Mouse (Mus musculus) induced T-regulatory cell, adult 2 months (primary cell): ENCODE results near the gene Mettl8.

Experiments used
- DNase-seq: peaks from one replicate; pipeline ENCODE4 v3.0.0-alpha.2; 2012; ENCODE audit warnings: low read depth

The Mettl8 gene

GRCm38 (mm10) chr2:70989201-70990191, 65.9 kb downstream of the Mettl8 start:
- DNase-seq: no peak

- DNase-seq: no peak
Measured at GRCm38 (mm10) chr2:70978271-70978670, 77.1 kb downstream of the Mettl8 start.

GRCm38 (mm10) chr2:70974769-70975168, 80.6 kb downstream of the Mettl8 start:
- no peak for DNase-seq

- DNase-seq: no peak
Measured at GRCm38 (mm10) chr2:70972795-70973518, 82.4 kb downstream of the Mettl8 start.

GRCm38 (mm10) chr2:70970158-70970741, 85.1 kb downstream of the Mettl8 start:
- no peak for DNase-seq

- DNase-seq: no peak
Measured at GRCm38 (mm10) chr2:70968305-70968704, 87.1 kb downstream of the Mettl8 start.

GRCm38 (mm10) chr2:70967216-70967615, 88.2 kb downstream of the Mettl8 start:
- no peak for DNase-seq

- DNase-seq: peak; percentile 5
Measured at GRCm38 (mm10) chr2:70964809-70965208, 90.6 kb downstream of the Mettl8 start.

GRCm38 (mm10) chr2:70962921-70963320, 92.5 kb downstream of the Mettl8 start:
- DNase-seq: no peak

GRCm38 (mm10) chr2:70961086-70961941, 94.1 kb downstream of the Mettl8 start:
- no peak for DNase-seq

GRCm38 (mm10) chr2:70960090-70960489, 95.3 kb downstream of the Mettl8 start:
- DNase-seq: no peak

GRCm38 (mm10) chr2:70959337-70959736, 96.0 kb downstream of the Mettl8 start:
- DNase-seq: no peak

- DNase-seq: no peak
Measured at GRCm38 (mm10) chr2:70958536-70958935, 96.8 kb downstream of the Mettl8 start.

- DNase-seq: no peak
Measured at GRCm38 (mm10) chr2:70953616-70954015, 101.8 kb downstream of the Mettl8 start.

GRCm38 (mm10) chr2:70951944-70952343, 103.4 kb downstream of the Mettl8 start:
- no peak for DNase-seq

GRCm38 (mm10) chr2:70944511-70945305, 110.7 kb downstream of the Mettl8 start:
- DNase-seq: no peak

GRCm38 (mm10) chr2:70940826-70941225, 114.6 kb downstream of the Mettl8 start:
- no peak for DNase-seq

GRCm38 (mm10) chr2:70938844-70939494, 116.4 kb downstream of the Mettl8 start:
- peak; percentile 68 for DNase-seq

GRCm38 (mm10) chr2:70934772-70935171, 120.6 kb downstream of the Mettl8 start:
- DNase-seq: no peak

GRCm38 (mm10) chr2:70933516-70933915, 121.9 kb downstream of the Mettl8 start:
- no peak for DNase-seq
